Mouse (Mus musculus) kidney, postnatal 0 days (tissue): Measurements from ENCODE around the gene A630073D07Rik. TPM values are rescaled to one million over a fixed set of nuclear protein-coding genes. Genes with fewer than 3 reads are reported as not detected.
"Not testable (repeated sequence)": the region's sequence is repeated elsewhere in the genome, so short reads cannot be mapped to it uniquely, and the experiment has no call there.

Experiments
- ATAC-seq: fragments of 200-750 bp; cut with Nextera tagmentation; replicated peaks from 2 replicates; pipeline ENCODE4 v1.8.0; 2017; ENCODE audit warnings: low read depth, moderate number of reproducible peaks, moderate TSS enrichment, moderate library complexity; ENCODE audit not compliant: low FRiP score
- DNase-seq: peaks from one replicate; pipeline ENCODE4 v3.0.0-alpha.2; 2016; ENCODE audit warnings: low spot score
- H3K27ac ChIP-seq: fragments of 300-500 bp; sonication (generic); 2 replicates; pipeline ENCODE4 v1.5.1; 2014; ENCODE audit warnings: mild to moderate bottlenecking
- H3K27me3 ChIP-seq: fragments of 300-500 bp; sonication (generic); 2 replicates; pipeline ENCODE4 v1.6.1; 2014; ENCODE audit warnings: low read length, mixed read lengths; ENCODE audit not compliant: insufficient read depth
- H3K36me3 ChIP-seq: fragments of 300-500 bp; sonication (generic); 2 replicates; pipeline ENCODE4 v1.6.1; 2014; ENCODE audit warnings: low read length, mixed read lengths; ENCODE audit not compliant: insufficient read depth
- H3K4me1 ChIP-seq: fragments of 300-500 bp; sonication (generic); replicated peaks from 2 replicates; pipeline ENCODE4 v1.6.1; 2014; ENCODE audit warnings: antibody characterized with exemption, low read length, mixed read lengths; ENCODE audit not compliant: insufficient read depth
- H3K4me2 ChIP-seq: fragments of 300-500 bp; sonication (generic); 2 replicates; pipeline ENCODE4 v1.6.1; 2014; ENCODE audit warnings: mild to moderate bottlenecking, low read length, moderate library complexity, mixed read lengths
- H3K4me3 ChIP-seq: fragments of 300-500 bp; sonication (generic); replicated peaks from 2 replicates; pipeline ENCODE4 v1.5.1; 2014; ENCODE audit warnings: low read depth, low read length
- H3K9ac ChIP-seq: fragments of 300-500 bp; sonication (generic); 2 replicates; pipeline ENCODE4 v1.6.1; 2014; ENCODE audit warnings: low read depth, low read length
- H3K9me3 ChIP-seq: fragments of 300-500 bp; sonication (generic); replicated peaks from 2 replicates; pipeline ENCODE4 v1.6.1; 2016; ENCODE audit warnings: low read length, inconsistent platforms, mixed read lengths
- CTCF ChIP-seq: IDR thresholded peaks from 2 replicates; pipeline ENCODE4 v1.5.1; 2016; ENCODE audit warnings: antibody characterized with exemption, low read depth, mild to moderate bottlenecking, moderate library complexity
- WGBS: fragments of 180-500 bp; shearing (Covaris S2); extraction: QIAGEN DNeasy Blood & Tissue Kit; methylation state at CpG from one replicate; pipeline ENCODE4 v1.1.7; 2014; 5-methylcytosine and 5-hydroxymethylcytosine counted together
- polyA plus RNA-seq: library from polyadenylated mRNA; unstranded; fragments of >200 nt; fragmentation: Nextera tagmentation; extraction: Ambion mirVana; gene quantifications from 2 replicates; pipeline ENCODE4 v1.2.1, GENCODE M21; 2015

The A630073D07Rik gene
- not detected in 2 replicates for polyA plus RNA-seq

- ATAC-seq (no peak), DNase-seq (no peak)
- H3K4me3 ChIP-seq, result no peak within 1 kb of the TSS
- no peak within 1 kb of the TSS for H3K27ac ChIP-seq
- H3K9ac ChIP-seq, result no peak within 1 kb of the TSS
- H3K27me3 ChIP-seq, result no peaks in the 10 kb centered on the region
- H3K4me1 ChIP-seq, result no peaks in the 10 kb centered on the region
- no peaks in the 10 kb centered on the region for H3K9me3 ChIP-seq
- TF ChIP-seq CTCF, result no peak
- WGBS, result 68% methylated on average over 1 of the region's 1 CpGs
- H3K36me3 ChIP-seq, result no peaks in the 10 kb centered on the region
- H3K4me2 ChIP-seq, result no peak within 1 kb of the TSS
Measured at GRCm38 (mm10) chr6:132651426-132651825, at the start of gene A630073D07Rik. Gene A630073D07Rik, minus strand, starts transcription at chr6:132651526.

GRCm38 (mm10) chr6:132700907-132701306, 49.6 kb upstream of the A630073D07Rik start, which contains the start of gene Tas2r121:
Gene Tas2r121, minus strand, starts transcription at chr6:132701007.
- Histone ChIP-seq H3K27me3 (no peaks in the 10 kb centered on the region), H3K4me3 (no peak within 1 kb of the TSS), H3K4me2 (no peak within 1 kb of the TSS), H3K9me3 (no peaks in the 10 kb centered on the region), H3K36me3 (no peaks in the 10 kb centered on the region), H3K27ac (no peak within 1 kb of the TSS), H3K4me1 (no peaks in the 10 kb centered on the region), H3K9ac (no peak within 1 kb of the TSS)
- WGBS, result 70% methylated on average over 1 of the region's 1 CpGs
- ATAC-seq (no peak), DNase-seq (no peak)
- TF ChIP-seq CTCF, result no peak

- H3K4me1 ChIP-seq, H3K4me2 ChIP-seq, ATAC-seq, DNase-seq, H3K36me3 ChIP-seq, H3K27ac ChIP-seq, H3K4me3 ChIP-seq, H3K9ac ChIP-seq, H3K9me3 ChIP-seq, H3K27me3 ChIP-seq: not testable (repeated sequence)
- 68% methylated on average over 7 of the region's 7 CpGs for WGBS
Measured at GRCm38 (mm10) chr6:132691596-132691995, 40.3 kb upstream of the A630073D07Rik start.

- H3K27ac ChIP-seq, result no peak within 1 kb of the TSS
- no peaks in the 10 kb centered on the region for H3K9me3 ChIP-seq
- no peaks in the 10 kb centered on the region for H3K4me1 ChIP-seq
- no peaks in the 10 kb centered on the region for H3K27me3 ChIP-seq
- H3K36me3 ChIP-seq, result no peaks in the 10 kb centered on the region
- no peak within 1 kb of the TSS for H3K4me2 ChIP-seq
- H3K9ac ChIP-seq, result no peak within 1 kb of the TSS
- no peak for ATAC-seq
- TF ChIP-seq CTCF, result no peak
- DNase-seq, result no peak
- H3K4me3 ChIP-seq, result no peak within 1 kb of the TSS
Measured at GRCm38 (mm10) chr6:132656653-132657052, 5.3 kb upstream of the A630073D07Rik start, which contains the start of gene Tas2r120. Gene Tas2r120, plus strand, starts transcription at chr6:132656953.

- DNase-seq, result peak; percentile 81
- Histone ChIP-seq H3K9me3 (no peaks in the 10 kb centered on the region), H3K27me3 (no peaks in the 10 kb centered on the region), H3K9ac (no peak overlapping the region), H3K36me3 (no peaks in the 10 kb centered on the region), H3K4me2 (no peak overlapping the region), H3K27ac (no peak overlapping the region), H3K4me3 (no peak overlapping the region), H3K4me1 (no peaks in the 10 kb centered on the region)
- TF ChIP-seq CTCF, result peak; percentile 79
- no peak for ATAC-seq
Measured at GRCm38 (mm10) chr6:132649399-132649798, 1.9 kb downstream of the A630073D07Rik start.

- H3K9me3 ChIP-seq, result not testable (repeated sequence)
Measured at GRCm38 (mm10) chr6:132595613-132596012, 55.7 kb downstream of the A630073D07Rik start, which contains the start of gene Prp2. Gene Prp2, plus strand, starts transcription at chr6:132595913.

More at GRCm38 (mm10) chr6:132595613-132596012, 55.7 kb downstream of the A630073D07Rik start, which contains the start of gene Prp2:
- ATAC-seq, DNase-seq, H3K27me3 ChIP-seq, H3K4me1 ChIP-seq, H3K36me3 ChIP-seq, H3K4me2 ChIP-seq, H3K9ac ChIP-seq, H3K27ac ChIP-seq, H3K4me3 ChIP-seq: not testable (repeated sequence)
- WGBS, result 74% methylated on average over 2 of the region's 2 CpGs

Other genes with a start within 250 kb of the A630073D07Rik start
- not detected in 2 replicates for gene Prh1, start 81.7 kb downstream of the A630073D07Rik start, polyA plus RNA-seq
- not detected in 2 replicates for gene Prp2, start 55.6 kb downstream of the A630073D07Rik start, polyA plus RNA-seq
- gene Tas2r120, start 5.4 kb upstream of the A630073D07Rik start, polyA plus RNA-seq, result not detected in 2 replicates
- not detected in 2 replicates for gene Tas2r121, start 49.5 kb upstream of the A630073D07Rik start, polyA plus RNA-seq
- not detected in 2 replicates for gene Tas2r122, start 60.4 kb upstream of the A630073D07Rik start, polyA plus RNA-seq
- gene Tas2r115, start 86.5 kb upstream of the A630073D07Rik start, polyA plus RNA-seq, result not detected in 2 replicates
- not detected in 2 replicates for gene Tas2r124, start 103.2 kb upstream of the A630073D07Rik start, polyA plus RNA-seq
- not detected in 2 replicates for gene Tas2r102, start 110.6 kb upstream of the A630073D07Rik start, polyA plus RNA-seq
- gene Tas2r136, start 126.6 kb upstream of the A630073D07Rik start, polyA plus RNA-seq, result not detected in 2 replicates
- gene Tas2r117, start 151.3 kb upstream of the A630073D07Rik start, polyA plus RNA-seq, result not detected in 2 replicates
- gene Tas2r123, start 195.6 kb upstream of the A630073D07Rik start, polyA plus RNA-seq, result not detected in 2 replicates
- gene Tas2r116, start 203.9 kb upstream of the A630073D07Rik start, polyA plus RNA-seq, result not detected in 2 replicates
- not detected in 2 replicates for gene Tas2r110, start 216.5 kb upstream of the A630073D07Rik start, polyA plus RNA-seq
- gene Tas2r113, start 241.5 kb upstream of the A630073D07Rik start, polyA plus RNA-seq, result not detected in 2 replicates